Mouse (Mus musculus): ENCODE data around the gene Gm906. TPM values are rescaled to one million over a fixed set of nuclear protein-coding genes. Genes with fewer than 3 reads are reported as not detected.
"Not testable (repeated sequence)": the region's sequence is repeated elsewhere in the genome, so short reads cannot be mapped to it uniquely, and the experiment has no call there.

The Gm906 gene
- not detected in 2 replicates for polyA plus RNA-seq (2016; fragmentation: Nextera tagmentation; extraction: Ambion mirVana)

GRCm38 (mm10) chr13:50250208-50250607 lies at the start of gene Gm906:
Gene Gm906, minus strand, starts transcription at chr13:50250308.
- H3K4me3 ChIP-seq; H3K27me3 ChIP-seq (ENCODE audit: poor library complexity, severe bottlenecking): not testable (repeated sequence)
- 80% methylated on average over 3 of the region's 3 CpGs for WGBS

GRCm38 (mm10) chr13:50283308-50283707 lies 33.2 kb upstream of the Gm906 start:
- H3K36me3 ChIP-seq (replicated peaks); H3K27me3 ChIP-seq (ENCODE audit: poor library complexity, severe bottlenecking); H3K4me3 ChIP-seq; H3K4me1 ChIP-seq; DNase-seq (ENCODE audit: extremely low spot score, low spot score); H3K27ac ChIP-seq; H3K9me3 ChIP-seq: not testable (repeated sequence)
- 93% methylated on average over 2 of the region's 4 CpGs for WGBS

More at GRCm38 (mm10) chr13:50250208-50250607, at the start of gene Gm906:
- DNase-seq (ENCODE audit: extremely low spot score, low spot score); H3K36me3 ChIP-seq (replicated peaks); H3K9me3 ChIP-seq; H3K27ac ChIP-seq; H3K4me1 ChIP-seq: not testable (repeated sequence)

- Histone ChIP-seq H3K9me3 (no peaks in the 10 kb centered on the region), H3K4me3 (no peak overlapping the region), H3K36me3 (replicated peaks) (no peaks in the 10 kb centered on the region), H3K27me3 (ENCODE audit: poor library complexity, severe bottlenecking) (no peaks in the 10 kb centered on the region), H3K27ac (no peak overlapping the region), H3K4me1 (no peaks in the 10 kb centered on the region)
- 90% methylated on average over 3 of the region's 3 CpGs for WGBS
- no peak for DNase-seq (ENCODE audit: extremely low spot score, low spot score)
Observed at GRCm38 (mm10) chr13:50236487-50236886, 13.6 kb downstream of the Gm906 start.

GRCm38 (mm10) chr13:50211842-50212241 lies 38.3 kb downstream of the Gm906 start:
- 2% methylated on average over 1 of the region's 1 CpGs for WGBS
- not testable (repeated sequence) for H3K9me3 ChIP-seq; H3K27me3 ChIP-seq (ENCODE audit: poor library complexity, severe bottlenecking); H3K36me3 ChIP-seq (replicated peaks); H3K4me3 ChIP-seq; H3K4me1 ChIP-seq; H3K27ac ChIP-seq; DNase-seq (ENCODE audit: extremely low spot score, low spot score)

GRCm38 (mm10) chr13:50210191-50210590 lies 39.9 kb downstream of the Gm906 start:
- not testable (repeated sequence) for H3K27me3 ChIP-seq (ENCODE audit: poor library complexity, severe bottlenecking); H3K27ac ChIP-seq; H3K9me3 ChIP-seq; DNase-seq (ENCODE audit: extremely low spot score, low spot score); H3K4me3 ChIP-seq; H3K36me3 ChIP-seq (replicated peaks); H3K4me1 ChIP-seq

GRCm38 (mm10) chr13:50209651-50210050 lies 40.5 kb downstream of the Gm906 start:
- not testable (repeated sequence) for H3K4me1 ChIP-seq; H3K36me3 ChIP-seq (replicated peaks); H3K27ac ChIP-seq; H3K4me3 ChIP-seq; H3K27me3 ChIP-seq (ENCODE audit: poor library complexity, severe bottlenecking); H3K9me3 ChIP-seq; DNase-seq (ENCODE audit: extremely low spot score, low spot score)
- 87% methylated on average over 2 of the region's 2 CpGs for WGBS

GRCm38 (mm10) chr13:50207966-50208365 lies 42.1 kb downstream of the Gm906 start:
- Histone ChIP-seq H3K9me3 (0 out of 2 replicates have a peak, but pooled peaks cover 3% of the 10 kb centered on the region), H3K4me1 (no peaks in the 10 kb centered on the region), H3K27ac (no peak overlapping the region), H3K36me3 (replicated peaks) (no peaks in the 10 kb centered on the region), H3K27me3 (ENCODE audit: poor library complexity, severe bottlenecking) (no peaks in the 10 kb centered on the region), H3K4me3 (no peak overlapping the region)
- WGBS = 92% methylated on average over 12 of the region's 12 CpGs
- no peak for DNase-seq (ENCODE audit: extremely low spot score, low spot score)

- not testable (repeated sequence) for H3K27ac ChIP-seq; H3K27me3 ChIP-seq (ENCODE audit: poor library complexity, severe bottlenecking); H3K4me3 ChIP-seq; H3K4me1 ChIP-seq; H3K9me3 ChIP-seq; DNase-seq (ENCODE audit: extremely low spot score, low spot score); H3K36me3 ChIP-seq (replicated peaks)
Observed at GRCm38 (mm10) chr13:50196831-50197230, 53.3 kb downstream of the Gm906 start.

Small RNAs within 50 kb of the gene (microRNA-seq; reads per million reads assigned to microRNA genes)
- not detected for gene Gm24017

Other genes starting within 250 kb of the Gm906 start
- gene Fbxw17, start 167.6 kb upstream of the Gm906 start, polyA plus RNA-seq (2016; fragmentation: Nextera tagmentation; extraction: Ambion mirVana) = 36.0 and 36.1 TPM in 2 replicates
- gene Gm47429, start 193.6 kb upstream of the Gm906 start, polyA plus RNA-seq (2016; fragmentation: Nextera tagmentation; extraction: Ambion mirVana) = not detected in 2 replicates
- gene Nutm2, start 217.0 kb upstream of the Gm906 start, polyA plus RNA-seq (2016; fragmentation: Nextera tagmentation; extraction: Ambion mirVana) = not detected in 2 replicates